Mouse (Mus musculus): ENCODE measurements around the gene Bnip3. TPM values are rescaled to one million over a fixed set of nuclear protein-coding genes. Genes with fewer than 3 reads are reported as not detected.

Gene Bnip3
- polyA plus RNA-seq, 1 experiment: 7.1 TPM

DNA sequence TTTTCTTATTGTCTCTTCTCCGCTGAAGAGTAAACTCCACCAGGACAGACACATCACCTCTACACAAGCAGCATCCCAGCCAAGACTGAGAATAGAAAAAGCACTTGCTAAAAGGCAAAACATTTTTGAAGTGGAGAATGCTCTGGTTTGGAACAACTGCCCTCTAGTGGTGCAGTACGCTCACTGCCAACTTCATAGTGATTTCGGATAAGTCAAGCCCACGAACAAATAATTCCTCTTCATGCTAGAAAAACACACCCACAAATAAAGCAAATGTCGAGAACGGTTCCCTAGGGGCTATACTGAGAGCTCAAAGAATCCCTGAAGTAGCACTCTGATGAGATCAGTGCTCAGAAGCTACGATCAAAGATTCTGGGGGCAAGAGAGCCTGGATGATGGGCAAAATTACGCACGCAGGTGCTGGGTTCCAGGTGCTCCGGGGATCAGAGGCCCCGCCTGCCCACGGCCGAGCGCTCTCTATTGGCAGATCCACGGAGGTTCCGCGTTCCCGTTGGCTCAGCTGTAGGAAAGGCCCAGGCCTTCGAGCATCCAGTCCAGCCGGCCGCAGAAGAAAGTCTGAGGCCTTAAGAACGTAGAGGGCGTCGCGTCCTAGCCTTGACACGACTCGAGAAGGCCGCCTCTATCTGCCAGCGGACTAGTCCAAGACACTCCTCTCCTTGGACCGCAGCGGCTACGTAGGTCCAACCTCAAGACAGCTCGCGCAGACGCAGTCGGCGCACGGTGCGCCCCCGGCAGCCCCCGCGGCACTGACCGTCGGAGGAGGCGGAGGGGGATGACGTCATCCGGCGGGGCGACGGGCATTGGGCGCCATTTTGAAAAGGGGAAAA is 63.6 kb downstream of the Bnip3 start, which contains the start of the genes Ppp2r2d and Mapk1ip1:
TSS of gene Ppp2r2d (plus strand) at position 536 of the 848 bp plus-strand sequence.
TSS of gene Mapk1ip1 (minus strand) at position 730 of the 848 bp plus-strand sequence.
- H3K79me2 ChIP-seq (ENCODE audit: control insufficient read depth, insufficient read depth): peaks cover 43% of the 10 kb centered on the region
- H3ac ChIP-seq (ENCODE audit: control insufficient read depth, insufficient read length, low read depth): peak within 1 kb of the TSS; percentile 95
- H3K36me3 ChIP-seq (ENCODE audit: control insufficient read depth, insufficient read depth): peaks cover 5% of the 10 kb centered on the region
- H3K79me3 ChIP-seq (ENCODE audit: low read depth): peaks cover 38% of the 10 kb centered on the region
- peak within 1 kb of the TSS; percentile 63 for H3K4me3 ChIP-seq (ENCODE audit: insufficient read depth, poor library complexity, severe bottlenecking)
- H3K27me3 ChIP-seq (ENCODE audit: control insufficient read depth, insufficient read depth, insufficient read length): no peaks in the 10 kb centered on the region
- TF ChIP-seq CEBPB (IDR thresholded peaks at IDR 0.05; ENCODE audit: low read depth) (no peak), CTCF (IDR thresholded peaks at IDR 0.05; ENCODE audit: control insufficient read depth, insufficient read depth, insufficient read length) (peak; percentile 9), MYOG (IDR thresholded peaks at IDR 0.05; ENCODE audit: control insufficient read depth, extremely low read depth, insufficient read length) (no peak), MAX (IDR thresholded peaks at IDR 0.05) (no peak), FOSL1 (IDR thresholded peaks at IDR 0.05; ENCODE audit: insufficient read depth, low read length, poor library complexity, severe bottlenecking) (no peak), USF1 (IDR thresholded peaks at IDR 0.05; ENCODE audit: low read depth) (no peak), MYOD1 (IDR thresholded peaks at IDR 0.05; ENCODE audit: control insufficient read depth, insufficient read length, low read depth) (no peak)

DNA sequence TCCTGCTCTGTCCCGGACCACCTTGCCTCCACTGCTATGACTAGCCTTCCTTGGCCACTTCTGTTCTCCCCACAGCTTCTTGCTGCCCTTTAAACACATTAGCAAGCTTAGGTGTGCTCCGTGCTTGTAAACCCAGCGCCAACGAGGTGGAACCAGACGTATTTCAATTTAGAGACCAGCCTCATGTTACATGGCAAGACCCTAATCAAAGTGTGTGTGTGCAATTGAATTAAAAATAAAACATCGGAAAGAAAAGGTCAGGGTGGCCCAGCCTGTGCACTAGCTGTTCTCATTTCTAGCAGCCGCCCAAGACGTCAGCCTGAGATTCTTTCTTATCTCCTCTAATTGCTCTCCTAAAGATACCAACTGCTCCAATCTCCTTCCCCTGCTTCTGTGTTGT is 64.2 kb downstream of the Bnip3 start:
- Histone ChIP-seq H3K79me3 (ENCODE audit: low read depth) (peaks cover 31% of the 10 kb centered on the region), H3K4me3 (ENCODE audit: insufficient read depth, poor library complexity, severe bottlenecking) (peak overlapping the region; percentile 63), H3K27me3 (ENCODE audit: control insufficient read depth, insufficient read depth, insufficient read length) (no peaks in the 10 kb centered on the region), H3K79me2 (ENCODE audit: control insufficient read depth, insufficient read depth) (peaks cover 37% of the 10 kb centered on the region), H3ac (ENCODE audit: control insufficient read depth, insufficient read length, low read depth) (peak overlapping the region; percentile 18), H3K36me3 (ENCODE audit: control insufficient read depth, insufficient read depth) (no peaks in the 10 kb centered on the region)
- no peak for TF ChIP-seq CTCF (IDR thresholded peaks at IDR 0.05; ENCODE audit: control insufficient read depth, insufficient read depth, insufficient read length)
- no peak for TF ChIP-seq MYOG (IDR thresholded peaks at IDR 0.05; ENCODE audit: control insufficient read depth, extremely low read depth, insufficient read length)
- no peak for TF ChIP-seq FOSL1 (IDR thresholded peaks at IDR 0.05; ENCODE audit: insufficient read depth, low read length, poor library complexity, severe bottlenecking)
- TF ChIP-seq MAX (IDR thresholded peaks at IDR 0.05): no peak
- TF ChIP-seq USF1 (IDR thresholded peaks at IDR 0.05; ENCODE audit: low read depth): no peak
- TF ChIP-seq MYOD1 (IDR thresholded peaks at IDR 0.05; ENCODE audit: control insufficient read depth, insufficient read length, low read depth): no peak
- no peak for TF ChIP-seq CEBPB (IDR thresholded peaks at IDR 0.05; ENCODE audit: low read depth)

DNA sequence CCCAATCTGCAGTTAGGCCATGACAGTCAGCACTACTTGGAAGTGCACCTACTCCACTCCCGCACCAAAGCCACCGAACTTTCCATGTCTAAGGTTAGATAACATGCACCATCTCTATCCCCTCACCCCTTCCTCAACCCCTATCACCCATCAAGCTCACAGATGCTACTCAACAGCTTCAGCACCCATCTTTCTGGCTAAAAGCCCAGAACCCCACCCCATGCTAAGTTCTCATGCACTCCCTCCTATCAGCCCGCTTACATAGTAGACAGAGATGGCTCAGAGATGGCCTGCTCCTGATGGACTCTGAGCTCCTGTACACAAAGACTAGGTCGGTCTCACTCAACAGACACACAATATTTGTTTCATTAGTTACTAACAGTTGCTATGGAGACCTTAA is 65.9 kb downstream of the Bnip3 start:
- TF ChIP-seq FOSL1 (IDR thresholded peaks at IDR 0.05; ENCODE audit: insufficient read depth, low read length, poor library complexity, severe bottlenecking): no peak
- TF ChIP-seq USF1 (IDR thresholded peaks at IDR 0.05; ENCODE audit: low read depth): no peak
- no peak for TF ChIP-seq MAX (IDR thresholded peaks at IDR 0.05)

DNA sequence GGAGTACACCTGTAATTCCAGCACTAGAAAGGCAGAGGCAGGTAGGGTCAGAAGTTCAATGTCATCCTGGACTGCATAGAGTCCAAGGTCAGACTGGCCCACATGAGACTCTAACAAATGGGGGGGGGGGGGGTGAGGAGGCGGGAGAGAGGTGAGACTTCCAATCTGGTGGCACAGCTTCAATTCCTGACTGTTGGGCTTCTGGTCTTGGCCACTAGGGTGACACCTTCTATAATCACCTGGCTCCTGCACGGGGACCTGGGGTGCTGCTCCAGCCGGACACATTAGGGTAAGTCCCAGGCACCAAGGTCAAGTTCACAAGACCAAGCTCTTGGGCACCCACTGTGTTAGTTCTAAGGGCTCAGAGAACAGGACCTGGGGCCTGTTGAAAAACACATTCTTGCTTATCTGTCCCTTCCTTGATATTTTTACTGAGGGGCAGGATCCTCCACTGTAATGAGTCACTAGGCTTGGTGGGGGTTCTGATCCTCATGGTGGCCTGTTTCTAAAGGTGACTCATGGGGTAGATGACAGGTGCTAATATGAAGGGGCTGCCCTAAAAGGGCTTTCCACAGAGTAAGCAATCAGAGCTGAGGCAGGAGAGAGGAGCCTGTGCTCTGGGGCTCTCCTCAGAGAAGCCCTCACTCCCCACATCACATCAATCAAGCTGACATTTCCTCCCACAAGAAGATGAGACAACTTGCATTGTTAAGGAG is 67.7 kb downstream of the Bnip3 start:
- Histone ChIP-seq H3K27me3 (ENCODE audit: control insufficient read depth, insufficient read depth, insufficient read length) (no peaks in the 10 kb centered on the region), H3K79me2 (ENCODE audit: control insufficient read depth, insufficient read depth) (peaks cover 1% of the 10 kb centered on the region), H3K4me3 (ENCODE audit: insufficient read depth, poor library complexity, severe bottlenecking) (no peak overlapping the region), H3ac (ENCODE audit: control insufficient read depth, insufficient read length, low read depth) (no peak overlapping the region), H3K36me3 (ENCODE audit: control insufficient read depth, insufficient read depth) (no peaks in the 10 kb centered on the region), H3K79me3 (ENCODE audit: low read depth) (no peaks in the 10 kb centered on the region)
- TF ChIP-seq MAX (IDR thresholded peaks at IDR 0.05): no peak
- peak; percentile 71 for TF ChIP-seq MYOD1 (IDR thresholded peaks at IDR 0.05; ENCODE audit: control insufficient read depth, insufficient read length, low read depth)

More for the DNA sequence above, 65.9 kb downstream of the Bnip3 start:
- Histone ChIP-seq H3K36me3 (ENCODE audit: control insufficient read depth, insufficient read depth) (no peaks in the 10 kb centered on the region), H3ac (ENCODE audit: control insufficient read depth, insufficient read length, low read depth) (no peak overlapping the region), H3K27me3 (ENCODE audit: control insufficient read depth, insufficient read depth, insufficient read length) (no peaks in the 10 kb centered on the region), H3K4me3 (ENCODE audit: insufficient read depth, poor library complexity, severe bottlenecking) (no peak overlapping the region), H3K79me3 (ENCODE audit: low read depth) (peaks cover 17% of the 10 kb centered on the region), H3K79me2 (ENCODE audit: control insufficient read depth, insufficient read depth) (peaks cover 20% of the 10 kb centered on the region)

Other genes starting within 250 kb of the Bnip3 start
- 34.1 TPM for gene Ppp2r2d, start 63.4 kb downstream of the Bnip3 start, polyA plus RNA-seq (2012; fragmentation: generic; extraction: Trizol)
- 3.2 TPM for gene Mapk1ip1, start 63.2 kb downstream of the Bnip3 start, polyA plus RNA-seq (2012; fragmentation: generic; extraction: Trizol)
- gene Jakmip3, start 31.2 kb upstream of the Bnip3 start, polyA plus RNA-seq (2012; fragmentation: generic; extraction: Trizol): not detected
- gene Dpysl4, start 176.5 kb upstream of the Bnip3 start, polyA plus RNA-seq (2012; fragmentation: generic; extraction: Trizol): not detected

All from C2C12 (cell line).